Mouse (Mus musculus) limb, embryonic 12.5 days (tissue): ENCODE data around the gene Hsp90ab1. TPM values are rescaled to one million over a fixed set of nuclear protein-coding genes. Genes with fewer than 3 reads are reported as not detected.

Experiments
- ATAC-seq: fragments of 200-750 bp; cut with Nextera tagmentation; 2 replicates; pipeline ENCODE4 v1.8.0; 2017; ENCODE audit warnings: low read depth, moderate TSS enrichment; ENCODE audit not compliant: insufficient number of reproducible peaks, insufficient read depth, low FRiP score, low TSS enrichment
- H3K27ac ChIP-seq: fragments of 300-500 bp; sonication (generic); 2 replicates; pipeline ENCODE4 v1.5.1; 2016; ENCODE audit warnings: mild to moderate bottlenecking, moderate library complexity
- H3K27me3 ChIP-seq: fragments of 300-500 bp; sonication (generic); 2 replicates; pipeline ENCODE4 v1.6.1; 2016; ENCODE audit warnings: mild to moderate bottlenecking, moderate library complexity
- H3K36me3 ChIP-seq: fragments of 300-500 bp; sonication (generic); 2 replicates; pipeline ENCODE4 v1.6.1; 2016; ENCODE audit warnings: mild to moderate bottlenecking, moderate library complexity
- H3K4me1 ChIP-seq: fragments of 300-500 bp; sonication (generic); replicated peaks from 2 replicates; pipeline ENCODE4 v1.6.1; 2016
- H3K4me2 ChIP-seq: fragments of 300-500 bp; sonication (generic); 2 replicates; pipeline ENCODE4 v1.6.1; 2016; ENCODE audit warnings: mild to moderate bottlenecking, moderate library complexity
- H3K4me3 ChIP-seq: fragments of 300-500 bp; sonication (generic); replicated peaks from 2 replicates; pipeline ENCODE4 v1.5.1; 2016; ENCODE audit warnings: mild to moderate bottlenecking
- H3K9ac ChIP-seq: fragments of 300-500 bp; sonication (generic); replicated peaks from 2 replicates; pipeline ENCODE4 v1.6.1; 2016; ENCODE audit warnings: mild to moderate bottlenecking, moderate library complexity
- H3K9me3 ChIP-seq: fragments of 300-500 bp; sonication (generic); 2 replicates; pipeline ENCODE4 v1.6.1; 2016; ENCODE audit warnings: mild to moderate bottlenecking, moderate library complexity
- WGBS: fragments of 180-500 bp; shearing (Covaris S2); methylation state at CpG from one replicate; pipeline ENCODE4 v1.1.7; 2016; 5-methylcytosine and 5-hydroxymethylcytosine counted together
- polyA plus RNA-seq: library from polyadenylated mRNA; unstranded; fragments of >200 nt; fragmentation: Nextera tagmentation; extraction: Ambion mirVana; gene quantifications from 2 replicates; pipeline ENCODE4 v1.2.1, GENCODE M21; 2016

The Hsp90ab1 gene
- polyA plus RNA-seq, 1 experiment from 2014 or later = 1,563 TPM

GRCm38 (mm10) chr17:45586449-45586837, 13.4 kb upstream of the Hsp90ab1 start:
- no peak for ATAC-seq
- WGBS = 94% methylated on average over 3 of the region's 3 CpGs
- H3K27me3 ChIP-seq = no peaks in the 10 kb centered on the region
- no peak overlapping the region for H3K4me3 ChIP-seq
- no peak overlapping the region for H3K27ac ChIP-seq
- no peak overlapping the region for H3K9ac ChIP-seq
- peaks cover 9% of the 10 kb centered on the region; the same call in 1 of the 2 replicates for H3K9me3 ChIP-seq
- peaks cover 32% of the 10 kb centered on the region for H3K4me1 ChIP-seq
- H3K4me2 ChIP-seq = no peak overlapping the region
- H3K36me3 ChIP-seq = peaks cover 17% of the 10 kb centered on the region

- peaks cover 33% of the 10 kb centered on the region for H3K4me1 ChIP-seq
- no peak overlapping the region for H3K4me2 ChIP-seq
- H3K9me3 ChIP-seq = peaks cover 9% of the 10 kb centered on the region; the same call in 1 of the 2 replicates
- peaks cover 17% of the 10 kb centered on the region for H3K36me3 ChIP-seq
- H3K4me3 ChIP-seq = no peak overlapping the region
- peak overlapping the region; percentile 69; the same call in 1 of the 2 replicates for H3K27ac ChIP-seq
- H3K27me3 ChIP-seq = no peaks in the 10 kb centered on the region
- WGBS = 73% methylated on average over 23 of the region's 23 CpGs
- no peak overlapping the region for H3K9ac ChIP-seq
- ATAC-seq = no peak
Observed at GRCm38 (mm10) chr17:45585725-45586448, 12.8 kb upstream of the Hsp90ab1 start.

GRCm38 (mm10) chr17:45584939-45585678, 12.0 kb upstream of the Hsp90ab1 start:
- WGBS = 25% methylated on average over 14 of the region's 14 CpGs
- no peak overlapping the region for H3K4me3 ChIP-seq
- H3K9ac ChIP-seq = no peak overlapping the region
- peak overlapping the region; percentile 69 for H3K27ac ChIP-seq
- H3K36me3 ChIP-seq = peaks cover 17% of the 10 kb centered on the region
- peaks cover 9% of the 10 kb centered on the region; the same call in 1 of the 2 replicates for H3K9me3 ChIP-seq
- H3K4me1 ChIP-seq = peaks cover 28% of the 10 kb centered on the region
- H3K4me2 ChIP-seq = peak overlapping the region; percentile 4
- no peaks in the 10 kb centered on the region for H3K27me3 ChIP-seq
- ATAC-seq = peak; percentile 26; the same call in 1 of the 2 replicates

GRCm38 (mm10) chr17:45584096-45584896, 11.2 kb upstream of the Hsp90ab1 start:
- Histone ChIP-seq H3K9me3 (peaks cover 9% of the 10 kb centered on the region; the same call in 1 of the 2 replicates), H3K4me2 (peak overlapping the region; percentile 4), H3K27ac (peak overlapping the region; percentile 69), H3K27me3 (no peaks in the 10 kb centered on the region), H3K36me3 (peaks cover 17% of the 10 kb centered on the region), H3K4me1 (peaks cover 28% of the 10 kb centered on the region), H3K4me3 (no peak overlapping the region), H3K9ac (peak overlapping the region; percentile 34; the same call in 1 of the 2 replicates)
- 37% methylated on average over 12 of the region's 12 CpGs for WGBS
- no peak; the same call in 1 of the 2 replicates for ATAC-seq

- Histone ChIP-seq H3K27ac (no peak overlapping the region), H3K27me3 (no peaks in the 10 kb centered on the region), H3K4me3 (no peak overlapping the region), H3K9ac (no peak overlapping the region), H3K9me3 (peaks cover 9% of the 10 kb centered on the region; the same call in 1 of the 2 replicates), H3K4me2 (no peak overlapping the region), H3K36me3 (peaks cover 14% of the 10 kb centered on the region), H3K4me1 (peaks cover 28% of the 10 kb centered on the region)
- WGBS = 71% methylated on average over 6 of the region's 6 CpGs
- ATAC-seq = no peak
Observed at GRCm38 (mm10) chr17:45582715-45583355, 9.8 kb upstream of the Hsp90ab1 start.

- no peak overlapping the region for H3K9ac ChIP-seq
- no peak overlapping the region for H3K4me3 ChIP-seq
- WGBS = 95% methylated on average over 6 of the region's 6 CpGs
- H3K4me2 ChIP-seq = no peak overlapping the region
- no peak overlapping the region for H3K27ac ChIP-seq
- 0 out of 2 replicates have a peak, but pooled peaks cover 5% of the 10 kb centered on the region for H3K9me3 ChIP-seq
- ATAC-seq = no peak
- peaks cover 10% of the 10 kb centered on the region for H3K36me3 ChIP-seq
- peaks cover 28% of the 10 kb centered on the region for H3K4me1 ChIP-seq
- H3K27me3 ChIP-seq = no peaks in the 10 kb centered on the region
Observed at GRCm38 (mm10) chr17:45582188-45582587, 9.1 kb upstream of the Hsp90ab1 start.

GRCm38 (mm10) chr17:45581567-45581983, 8.5 kb upstream of the Hsp90ab1 start:
- peaks cover 5% of the 10 kb centered on the region for H3K36me3 ChIP-seq
- 10% methylated on average over 2 of the region's 2 CpGs for WGBS
- no peaks in the 10 kb centered on the region for H3K27me3 ChIP-seq
- peaks cover 28% of the 10 kb centered on the region for H3K4me1 ChIP-seq
- no peak overlapping the region for H3K4me3 ChIP-seq
- no peaks in the 10 kb centered on the region for H3K9me3 ChIP-seq
- ATAC-seq = no peak
- no peak overlapping the region for H3K9ac ChIP-seq
- no peak overlapping the region for H3K4me2 ChIP-seq
- H3K27ac ChIP-seq = 0 out of 2 replicates have a peak overlapping the region, but pooled peaks have one; percentile 35

- Histone ChIP-seq H3K4me2 (no peak overlapping the region), H3K36me3 (no peaks in the 10 kb centered on the region), H3K27ac (0 out of 2 replicates have a peak overlapping the region, but pooled peaks have one; percentile 35), H3K27me3 (no peaks in the 10 kb centered on the region), H3K9me3 (no peaks in the 10 kb centered on the region), H3K9ac (no peak overlapping the region; the same call in 1 of the 2 replicates), H3K4me1 (peaks cover 28% of the 10 kb centered on the region), H3K4me3 (no peak overlapping the region)
- ATAC-seq = no peak
- 43% methylated on average over 12 of the region's 12 CpGs for WGBS
Observed at GRCm38 (mm10) chr17:45580958-45581477, 7.9 kb upstream of the Hsp90ab1 start.

- 80% methylated on average over 4 of the region's 4 CpGs for WGBS
- ATAC-seq = no peak
- no peaks in the 10 kb centered on the region for H3K36me3 ChIP-seq
- H3K4me3 ChIP-seq = no peak overlapping the region
- no peak overlapping the region for H3K27ac ChIP-seq
- peaks cover 19% of the 10 kb centered on the region for H3K4me1 ChIP-seq
- no peak overlapping the region for H3K4me2 ChIP-seq
- no peaks in the 10 kb centered on the region for H3K9me3 ChIP-seq
- no peaks in the 10 kb centered on the region for H3K27me3 ChIP-seq
- H3K9ac ChIP-seq = no peak overlapping the region
Observed at GRCm38 (mm10) chr17:45579554-45579953, 6.5 kb upstream of the Hsp90ab1 start.

GRCm38 (mm10) chr17:45578843-45579242, 5.8 kb upstream of the Hsp90ab1 start:
- no peak overlapping the region for H3K4me3 ChIP-seq
- no peak overlapping the region for H3K9ac ChIP-seq
- no peaks in the 10 kb centered on the region for H3K9me3 ChIP-seq
- no peak overlapping the region for H3K4me2 ChIP-seq
- no peak overlapping the region for H3K27ac ChIP-seq
- H3K4me1 ChIP-seq = peaks cover 15% of the 10 kb centered on the region; the same call in 1 of the 2 replicates
- H3K27me3 ChIP-seq = no peaks in the 10 kb centered on the region
- no peak for ATAC-seq
- no peaks in the 10 kb centered on the region for H3K36me3 ChIP-seq
- WGBS = 77% methylated on average over 7 of the region's 7 CpGs
